Mouse (Mus musculus) left cerebral cortex, postnatal 25 days (tissue): ENCODE results near the gene St3gal2. TPM values are rescaled to one million over a fixed set of nuclear protein-coding genes. Genes with fewer than 3 reads are reported as not detected.

Source experiments
- DNase-seq, 2 experiments: peaks; one replicate each; pipeline ENCODE4 v3.0.0; 2022; ENCODE audit warnings: low spot score in 2 of 2, mixed read lengths in 1 of 2
- intact Hi-C: fragments of 180-260 bp; cut with DNase I; formaldehyde crosslinking; loops from one replicate; pipeline ENCODE4 v1.15.1; 2025
- total RNA-seq, 2 experiments: library from RNA; stranded (reverse); gene quantifications; 2 replicates each; pipeline ENCODE4 v1.2.3; 2021

Gene St3gal2
- 10 to 100 TPM; 86.2 to 88.7 TPM for total RNA-seq

- DNase-seq = peak; percentile 91 to 97
- intact Hi-C loops = loop anchor here (2.0 to 5.0 kb wide), 2 partner anchors 15 to 48 kb away; no protein-coding TSS in a partner anchor
Measured at GRCm38 (mm10) chr8:110919341-110920031, at the start of gene St3gal2. TSS of gene St3gal2 (plus strand) at chr8:110919922.

GRCm38 (mm10) chr8:110870501-110870900 lies 49.2 kb upstream of the St3gal2 start:
- DNase-seq = no peak
- intact Hi-C loops = no loop called here

- no peak for DNase-seq
- intact Hi-C loops = no loop called here
Measured at GRCm38 (mm10) chr8:110877862-110878261, 41.9 kb upstream of the St3gal2 start.

GRCm38 (mm10) chr8:110881741-110882310 lies 37.9 kb upstream of the St3gal2 start:
- intact Hi-C loops = no loop called here
- DNase-seq = peak; percentile 19 to 78

GRCm38 (mm10) chr8:110883824-110884223 lies 35.9 kb upstream of the St3gal2 start:
- DNase-seq = no peak
- intact Hi-C loops = no loop called here

GRCm38 (mm10) chr8:110886634-110887033 lies 33.1 kb upstream of the St3gal2 start:
- intact Hi-C loops = no loop called here

GRCm38 (mm10) chr8:110887551-110887950 lies 32.2 kb upstream of the St3gal2 start:
- intact Hi-C loops = no loop called here
- DNase-seq = no peak

More at GRCm38 (mm10) chr8:110886634-110887033, 33.1 kb upstream of the St3gal2 start:
- DNase-seq = no peak

GRCm38 (mm10) chr8:110888441-110888840 lies 31.3 kb upstream of the St3gal2 start:
- intact Hi-C loops = no loop called here
- DNase-seq = peak in 1 of 2 experiments; percentile 33

GRCm38 (mm10) chr8:110888860-110889259 lies 30.9 kb upstream of the St3gal2 start:
- intact Hi-C loops = no loop called here
- no peak for DNase-seq

- DNase-seq = no peak
- intact Hi-C loops = no loop called here
Measured at GRCm38 (mm10) chr8:110889904-110890470, 29.7 kb upstream of the St3gal2 start.

GRCm38 (mm10) chr8:110892040-110892439 lies 27.7 kb upstream of the St3gal2 start:
- intact Hi-C loops = no loop called here
- DNase-seq = no peak

- intact Hi-C loops = no loop called here
- DNase-seq = no peak
Measured at GRCm38 (mm10) chr8:110892913-110893312, 26.8 kb upstream of the St3gal2 start.

GRCm38 (mm10) chr8:110894851-110895250 lies 24.9 kb upstream of the St3gal2 start:
- intact Hi-C loops = no loop called here
- DNase-seq = no peak

- no peak for DNase-seq
Measured at GRCm38 (mm10) chr8:110895254-110895653, 24.5 kb upstream of the St3gal2 start.

GRCm38 (mm10) chr8:110895812-110896211 lies 23.9 kb upstream of the St3gal2 start:
- intact Hi-C loops = no loop called here

More at GRCm38 (mm10) chr8:110895254-110895653, 24.5 kb upstream of the St3gal2 start:
- intact Hi-C loops = no loop called here

GRCm38 (mm10) chr8:110897495-110897894 lies 22.2 kb upstream of the St3gal2 start:
- DNase-seq = no peak
- intact Hi-C loops = no loop called here

More at GRCm38 (mm10) chr8:110895812-110896211, 23.9 kb upstream of the St3gal2 start:
- no peak for DNase-seq

GRCm38 (mm10) chr8:110901056-110901455 lies 18.7 kb upstream of the St3gal2 start:
- intact Hi-C loops = no loop called here
- DNase-seq = no peak

GRCm38 (mm10) chr8:110901839-110902578 lies 17.7 kb upstream of the St3gal2 start, which contains the start of gene Fuk:
TSS of gene Fuk (minus strand) at chr8:110902488.
- peak; percentile 85 to 90 for DNase-seq
- intact Hi-C loops = no loop called here

GRCm38 (mm10) chr8:110902579-110902965 lies 17.1 kb upstream of the St3gal2 start:
- DNase-seq = no peak
- intact Hi-C loops = no loop called here

- peak; percentile 23 to 54 for DNase-seq
- intact Hi-C loops = no loop called here
Measured at GRCm38 (mm10) chr8:110905404-110905803, 14.3 kb upstream of the St3gal2 start.
